In the genomic region with DNA sequence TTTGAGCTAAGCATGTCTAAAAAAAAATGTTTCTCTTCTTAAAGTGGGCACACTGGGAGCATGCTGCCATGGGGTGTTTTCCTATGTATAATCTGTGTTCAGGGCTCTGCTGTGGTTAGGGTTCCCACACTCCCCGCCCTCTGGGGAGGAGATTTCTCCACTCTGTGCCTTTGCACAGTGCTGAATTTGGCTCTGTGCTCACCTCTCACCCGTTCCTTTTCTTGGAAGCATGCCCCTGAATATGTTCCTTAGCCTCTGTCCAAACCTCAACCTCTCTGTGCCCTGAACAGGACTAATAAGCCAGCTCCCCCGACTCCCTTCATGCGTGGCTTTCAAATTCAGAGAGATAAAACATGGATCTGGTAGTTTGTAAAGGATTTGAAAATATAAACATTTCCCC, we compare ENCODE assay signal across 22 mouse cellular contexts. TPM values are rescaled to one million over a fixed set of nuclear protein-coding genes. Genes with fewer than 3 reads are reported as not detected.
DNase-seq lines count a peak whose midpoint lies in the region; ATAC-seq and TF ChIP-seq lines count a peak whose summit lies in the region.
"Had no signal": no experiment of that assay in that cellular context is flagged by ENCODE, and none has a peak within 500 bp of the region (broad histone marks: within the 10 kb centered on the region; RNA-seq: fewer than 3 reads in every experiment).

No protein-coding gene starts in this region.

- TF ChIP-seq CTCF in lung, embryonic 14.5 days (IDR thresholded peaks at IDR 0.05; ENCODE audit: low read depth) = no peak

- no peaks in the 10 kb centered on the region for H3K36me3 ChIP-seq in lung, embryonic 14.5 days (ENCODE audit: insufficient read depth)
- no peaks in the 10 kb centered on the region for H3K36me3 ChIP-seq in stomach, embryonic 16.5 days (ENCODE audit: control insufficient read depth, insufficient read depth, low read length)
- no peaks in the 10 kb centered on the region for H3K36me3 ChIP-seq in liver, embryonic 11.5 days (ENCODE audit: control insufficient read depth, insufficient read depth, low read length)
- H3K36me3 ChIP-seq: G1E; hindbrain, embryonic 15.5 days; kidney, embryonic 15.5 days; limb, embryonic 13.5 days; liver, embryonic 15.5 days; neural tube, embryonic 15.5 days had no signal

- no peaks in the 10 kb centered on the region for H3K27me3 ChIP-seq in lung, embryonic 14.5 days (ENCODE audit: insufficient read depth, low read length)
- H3K27me3 ChIP-seq in stomach, embryonic 16.5 days (ENCODE audit: control insufficient read depth, insufficient read depth, low read length) = no peaks in the 10 kb centered on the region
- no peaks in the 10 kb centered on the region for H3K27me3 ChIP-seq in liver, embryonic 11.5 days (replicated peaks; ENCODE audit: control insufficient read depth, insufficient read depth, low read length)
- H3K27me3 ChIP-seq: hindbrain, embryonic 15.5 days; kidney, embryonic 15.5 days; limb, embryonic 13.5 days; liver, embryonic 15.5 days; neural tube, embryonic 15.5 days had no signal

- H3K4me1 ChIP-seq in lung, embryonic 14.5 days (ENCODE audit: insufficient read depth) = no peaks in the 10 kb centered on the region
- no peaks in the 10 kb centered on the region for H3K4me1 ChIP-seq in stomach, embryonic 16.5 days (ENCODE audit: control insufficient read depth, insufficient read depth, low read length)
- H3K4me1 ChIP-seq in liver, embryonic 11.5 days (replicated peaks; ENCODE audit: control insufficient read depth, insufficient read depth, low read length) = no peaks in the 10 kb centered on the region
- H3K4me1 ChIP-seq: hindbrain, embryonic 15.5 days; kidney, embryonic 15.5 days; limb, embryonic 13.5 days; liver, embryonic 15.5 days; neural tube, embryonic 15.5 days had no signal

- H3K4me3 ChIP-seq in lung, embryonic 14.5 days (ENCODE audit: low read depth, low read length) = no peak overlapping the region
- H3K4me3 ChIP-seq in stomach, embryonic 16.5 days (replicated peaks; ENCODE audit: low read length) = no peak overlapping the region
- no peak overlapping the region for H3K4me3 ChIP-seq in liver, embryonic 11.5 days (ENCODE audit: low read depth, low read length)
- H3K4me3 ChIP-seq: hindbrain, embryonic 15.5 days; kidney, embryonic 15.5 days; limb, embryonic 13.5 days; liver, embryonic 15.5 days; myocyte; neural tube, embryonic 15.5 days had no signal

- peak; percentile 68 for ATAC-seq in lung, embryonic 14.5 days (ENCODE audit: insufficient read depth)
- peak; percentile 66 for ATAC-seq in common myeloid progenitor, adult 5-6 weeks (replicated peaks; ENCODE audit: low read depth, poor library complexity, severe bottlenecking)
- peak; percentile 47; the same call in 1 of the 2 replicates for ATAC-seq in stomach, embryonic 16.5 days (ENCODE audit: insufficient read depth, low FRiP score)
- no peak for ATAC-seq in liver, embryonic 11.5 days (replicated peaks; ENCODE audit: low FRiP score)
- ATAC-seq: activated CD4-positive, CD25-positive, alpha-beta regulatory T cell, adult 4 months; intestine, postnatal 0 days had no signal

- WGBS in lung, embryonic 14.5 days = 43% methylated on average over 4 of the region's 4 CpGs
- 36% methylated on average over 4 of the region's 4 CpGs for WGBS in stomach, embryonic 16.5 days
- 71% methylated on average over 4 of the region's 4 CpGs for WGBS in liver, embryonic 11.5 days

- peak; percentile 42 to 52 for DNase-seq in cerebellum, postnatal 10 days
- DNase-seq in cerebellum, adult 11 months = no peak
- DNase-seq in lung, embryonic 14.5 days = peak; percentile 39
- DNase-seq in lung, postnatal 4 days = no peak
- no peak for DNase-seq in liver, embryonic 11.5 days (ENCODE audit: low spot score)
- DNase-seq: cerebellum, adult 9-10 months; heart, postnatal 36 days; midbrain, embryonic 14.5 days; right cerebral cortex, postnatal 14 days; spleen, adult 18-20 months; thymus, postnatal 36 days had no signal

- no peak overlapping the region for H3K4me2 ChIP-seq in lung, embryonic 14.5 days
- no peak overlapping the region for H3K4me2 ChIP-seq in stomach, embryonic 16.5 days (ENCODE audit: low read depth, low read length)
- H3K4me2 ChIP-seq in liver, embryonic 11.5 days = no peak overlapping the region
- H3K4me2 ChIP-seq: hindbrain, embryonic 15.5 days; kidney, embryonic 15.5 days; limb, embryonic 13.5 days; liver, embryonic 15.5 days; neural tube, embryonic 15.5 days had no signal

- H3K27ac ChIP-seq in lung, embryonic 14.5 days (ENCODE audit: low read depth) = no peak overlapping the region
- no peak overlapping the region for H3K27ac ChIP-seq in stomach, embryonic 16.5 days (ENCODE audit: low read length)
- H3K27ac ChIP-seq in liver, embryonic 11.5 days (ENCODE audit: low read depth, low read length) = no peak overlapping the region
- H3K27ac ChIP-seq: hindbrain, embryonic 15.5 days; kidney, embryonic 15.5 days; limb, embryonic 13.5 days; liver, embryonic 15.5 days; neural tube, embryonic 15.5 days had no signal

- H3K9ac ChIP-seq in lung, embryonic 14.5 days = no peak overlapping the region
- H3K9ac ChIP-seq in stomach, embryonic 16.5 days (ENCODE audit: low read length) = no peak overlapping the region
- H3K9ac ChIP-seq in liver, embryonic 11.5 days (ENCODE audit: low read depth, low read length) = no peak overlapping the region
- H3K9ac ChIP-seq: hindbrain, embryonic 15.5 days; kidney, embryonic 15.5 days; limb, embryonic 13.5 days; liver, embryonic 15.5 days; neural tube, embryonic 15.5 days had no signal

- no peaks in the 10 kb centered on the region for H3K9me3 ChIP-seq in lung, embryonic 14.5 days (ENCODE audit: low read depth, low read length)
- H3K9me3 ChIP-seq in stomach, embryonic 16.5 days (replicated peaks; ENCODE audit: control insufficient read depth, low read length) = no peaks in the 10 kb centered on the region
- no peaks in the 10 kb centered on the region for H3K9me3 ChIP-seq in liver, embryonic 11.5 days (ENCODE audit: control insufficient read depth, low read length)
- H3K9me3 ChIP-seq: hindbrain, embryonic 15.5 days; kidney, embryonic 15.5 days; limb, embryonic 13.5 days; liver, embryonic 15.5 days; neural tube, embryonic 15.5 days had no signal

RNA-seq across cellular contexts. Expression of a gene that starts 39.1 kb away (rescaled TPM):
- polyA plus RNA-seq in lung, embryonic 14.5 days (2014; fragmentation: Nextera tagmentation; extraction: Ambion mirVana) = 17.4 and 19.0 TPM in 2 replicates
- 37.4 and 43.0 TPM in 2 replicates for total RNA-seq in common myeloid progenitor, adult 5-6 weeks (2017)
- 11.9 and 12.9 TPM in 2 replicates for polyA plus RNA-seq in stomach, embryonic 16.5 days (2015; fragmentation: Nextera tagmentation; extraction: Ambion mirVana)
- polyA plus RNA-seq in liver, embryonic 11.5 days (2014; fragmentation: Nextera tagmentation; extraction: Ambion mirVana) = 12.8 and 13.9 TPM in 2 replicates
- total RNA-seq: G1E had no signal
- polyA plus RNA-seq: G1E had no signal

Comparison
In these comparisons a context has a peak if more than half of its experiments do, and no peak if none do; other contexts are left out.
1. DNase-seq: peak in cerebellum, postnatal 10 days (2 of 2) and lung, embryonic 14.5 days (single experiment); none in cerebellum, adult 11 months (single experiment), lung, postnatal 4 days (0 of 2) and liver, embryonic 11.5 days (single experiment).